ENCODE assay signal across 15 mouse cellular contexts in genomic region chr7:79523696-79524095, GRCm38 (mm10). TPM values are rescaled to one million over a fixed set of nuclear protein-coding genes. Genes with fewer than 3 reads are reported as not detected.
DNase-seq lines count a peak whose midpoint lies in the region; ATAC-seq and TF ChIP-seq lines count a peak whose summit lies in the region.
"Had no signal": no experiment of that assay in that cellular context is flagged by ENCODE, and none has a peak within 500 bp of the region (broad histone marks: within the 10 kb centered on the region; RNA-seq: fewer than 3 reads in every experiment).

No protein-coding gene starts in this region.

- no peaks in the 10 kb centered on the region for H3K9me3 ChIP-seq in midbrain, embryonic 11.5 days (ENCODE audit: control insufficient read depth, low read length)
- H3K9me3 ChIP-seq: megakaryocyte, embryonic 14.5 days had no signal

- intact Hi-C loops in left cerebral cortex, adult 2 months (cut with DNase I): loop anchor here (1.0 kb wide), 2 partner anchors 22 to 24 kb away; no protein-coding TSS in a partner anchor
- intact Hi-C loops in left cerebral cortex, postnatal 10 days (cut with DNase I): no loop called here

- DNase-seq in left cerebral cortex, adult 2 months (ENCODE audit: extremely low spot score in 1 of 2, low spot score in 2 of 2): peak; percentile 56 to 60
- no peak for DNase-seq in left cerebral cortex, postnatal 10 days (ENCODE audit: extremely low spot score in 1 of 2, low spot score in 2 of 2)
- peak; percentile 40 to 67 for DNase-seq in frontal cortex, postnatal 10 days (ENCODE audit: low spot score in 2 of 2)
- DNase-seq in midbrain, embryonic 11.5 days (ENCODE audit: low spot score, missing footprints): no peak
- DNase-seq in right cerebral cortex, postnatal 14 days: peak; percentile 46
- no peak for DNase-seq in gastrocnemius, postnatal 25 days
- no peak for DNase-seq in thymus, postnatal 4 days
- DNase-seq: adrenal gland, postnatal 25 days; cerebellum, postnatal 14 days; gastrocnemius, postnatal 14 days; kidney, adult 9 months; thymus, postnatal 14 days had no signal

- no peaks in the 10 kb centered on the region for H3K36me3 ChIP-seq in midbrain, embryonic 11.5 days (ENCODE audit: control insufficient read depth, insufficient read depth, low read length)

- peaks cover 63% of the 10 kb centered on the region for H3K4me1 ChIP-seq in midbrain, embryonic 11.5 days (ENCODE audit: control insufficient read depth, insufficient read depth, low read length)
- H3K4me1 ChIP-seq: megakaryocyte, embryonic 14.5 days had no signal

- 83% methylated on average over 4 of the region's 4 CpGs for WGBS in midbrain, embryonic 11.5 days

- no peak overlapping the region for H3K4me3 ChIP-seq in left cerebral cortex, adult 2 months
- no peak overlapping the region for H3K4me3 ChIP-seq in midbrain, embryonic 11.5 days (ENCODE audit: low read depth, low read length)
- H3K4me3 ChIP-seq: megakaryocyte, embryonic 14.5 days had no signal

- H3K27ac ChIP-seq in left cerebral cortex, adult 2 months: peak overlapping the region; percentile 89
- peak overlapping the region; percentile 23 for H3K27ac ChIP-seq in midbrain, embryonic 11.5 days (ENCODE audit: low read depth, low read length)
- H3K27ac ChIP-seq: liver, embryonic 14.5 days had no signal

- no peak for ATAC-seq in midbrain, embryonic 11.5 days (ENCODE audit: low FRiP score)
- ATAC-seq in activated CD4-positive, CD25-positive, alpha-beta regulatory T cell, adult 4 months: no peak

- no peak overlapping the region for H3K4me2 ChIP-seq in midbrain, embryonic 11.5 days

- no peak for TF ChIP-seq CTCF in left cerebral cortex, adult 2 months (IDR thresholded peaks at IDR 0.05)

- peaks cover 12% of the 10 kb centered on the region; the same call in 1 of the 2 replicates for H3K27me3 ChIP-seq in midbrain, embryonic 11.5 days (ENCODE audit: control insufficient read depth, insufficient read depth, low read length)

- no peak overlapping the region for H3K9ac ChIP-seq in midbrain, embryonic 11.5 days (ENCODE audit: low read length)
- H3K9ac ChIP-seq: liver, embryonic 14.5 days had no signal

RNA-seq across cellular contexts. Expression of gene Polg, which starts 57.5 kb away (rescaled TPM):
- 100 to 1,000 TPM in 1 of 2 experiments, 10 to 100 TPM in 1; 86.7 to 100 TPM for total RNA-seq in left cerebral cortex, adult 2 months (2021)
- 10 to 100 TPM; 85.9 to 88.7 TPM for total RNA-seq in left cerebral cortex, postnatal 10 days (2021)
- polyA plus RNA-seq in midbrain, embryonic 11.5 days (2014; fragmentation: Nextera tagmentation; extraction: Ambion mirVana): 24.0 and 26.7 TPM in 2 replicates
- 10 to 100 TPM; 33.8 to 34.3 TPM for total RNA-seq in gastrocnemius, postnatal 25 days (2021)
- 10 to 100 TPM; 22.5 to 23.1 TPM for polyA plus RNA-seq in activated CD4-positive, CD25-positive, alpha-beta regulatory T cell, adult 4 months (2017; shearing (Covaris generic))

Comparison
In these comparisons a context has a peak if more than half of its experiments do, and no peak if none do; other contexts are left out.
1. DNase-seq: peak in left cerebral cortex, adult 2 months (2 of 2), frontal cortex, postnatal 10 days (2 of 2) and right cerebral cortex, postnatal 14 days (single experiment); none in left cerebral cortex, postnatal 10 days (0 of 2), midbrain, embryonic 11.5 days (single experiment), gastrocnemius, postnatal 25 days (single experiment) and thymus, postnatal 4 days (single experiment).